Mouse (Mus musculus): Measurements from ENCODE around the gene Capn3.

The Capn3 gene

GRCm38 (mm10) chr2:120482506-120483389 is 26.9 kb downstream of the Capn3 start:
- no peak for DNase-seq

DNA sequence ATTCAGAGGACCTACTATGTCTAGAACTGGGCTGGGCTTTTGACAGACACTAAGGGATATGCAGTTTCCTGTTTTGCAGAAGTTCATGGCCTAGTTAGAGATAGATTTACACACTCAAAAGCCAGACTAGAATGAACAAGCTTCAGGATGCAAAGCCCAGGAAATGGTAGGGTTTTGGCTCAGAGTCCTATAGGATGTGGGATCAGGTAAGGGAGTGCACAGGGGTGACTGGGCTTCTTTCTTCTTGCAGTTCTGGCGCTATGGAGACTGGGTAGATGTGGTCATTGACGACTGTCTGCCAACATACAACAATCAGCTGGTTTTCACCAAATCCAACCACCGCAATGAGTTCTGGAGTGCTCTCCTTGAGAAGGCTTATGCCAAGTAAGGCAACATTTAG is 28.4 kb downstream of the Capn3 start:
- DNase-seq: no peak

- DNase-seq: no peak
Observed at GRCm38 (mm10) chr2:120493254-120493653, 37.4 kb downstream of the Capn3 start.

DNA sequence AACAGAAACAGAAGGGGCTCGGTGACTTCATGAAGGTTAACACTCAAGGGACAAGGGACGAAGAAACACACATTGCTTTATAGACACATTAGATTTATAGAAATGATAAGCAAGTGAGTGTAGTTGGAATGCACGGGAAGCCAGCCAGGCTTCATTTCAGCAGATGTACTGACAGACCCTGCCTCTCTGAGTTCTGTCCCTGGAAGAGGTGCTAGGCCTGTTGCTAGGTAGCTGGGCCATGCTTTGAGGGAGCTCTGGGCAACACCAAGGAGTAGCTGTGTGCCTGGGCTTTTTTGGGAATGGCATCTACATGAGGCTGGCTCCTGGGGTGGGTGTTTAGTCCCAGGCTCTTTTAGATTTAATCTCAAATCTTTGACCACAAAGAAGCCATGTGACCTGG is 40.7 kb downstream of the Capn3 start:
- peak; percentile 20 for DNase-seq

DNA sequence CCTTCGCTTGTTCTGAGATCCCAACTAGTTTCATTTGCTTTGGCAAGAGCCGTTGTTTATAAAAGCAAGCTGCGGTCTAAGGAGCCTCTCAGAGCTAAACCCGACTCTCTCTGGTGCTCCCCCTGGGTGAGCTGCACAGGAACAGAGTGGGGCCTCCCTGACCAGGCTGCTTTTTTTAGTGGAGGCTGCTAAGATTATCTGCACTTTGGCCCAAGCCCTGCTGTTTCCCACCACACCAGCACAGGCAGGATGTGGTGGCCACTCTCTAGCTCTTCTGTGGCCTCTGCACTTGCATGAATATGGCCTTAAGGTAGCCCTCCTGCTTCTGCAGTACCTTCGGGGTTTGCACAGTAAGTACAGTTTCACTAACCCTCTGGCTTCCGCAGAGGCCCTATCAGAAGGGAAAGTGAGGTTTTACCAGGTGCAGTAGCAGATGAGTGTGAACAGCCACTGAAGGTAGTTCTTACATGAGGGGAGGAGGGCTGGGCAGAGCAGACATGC is 44.2 kb downstream of the Capn3 start:
- DNase-seq: no peak

- DNase-seq: no peak
Observed at GRCm38 (mm10) chr2:120501136-120501918, 45.5 kb downstream of the Capn3 start.

DNA sequence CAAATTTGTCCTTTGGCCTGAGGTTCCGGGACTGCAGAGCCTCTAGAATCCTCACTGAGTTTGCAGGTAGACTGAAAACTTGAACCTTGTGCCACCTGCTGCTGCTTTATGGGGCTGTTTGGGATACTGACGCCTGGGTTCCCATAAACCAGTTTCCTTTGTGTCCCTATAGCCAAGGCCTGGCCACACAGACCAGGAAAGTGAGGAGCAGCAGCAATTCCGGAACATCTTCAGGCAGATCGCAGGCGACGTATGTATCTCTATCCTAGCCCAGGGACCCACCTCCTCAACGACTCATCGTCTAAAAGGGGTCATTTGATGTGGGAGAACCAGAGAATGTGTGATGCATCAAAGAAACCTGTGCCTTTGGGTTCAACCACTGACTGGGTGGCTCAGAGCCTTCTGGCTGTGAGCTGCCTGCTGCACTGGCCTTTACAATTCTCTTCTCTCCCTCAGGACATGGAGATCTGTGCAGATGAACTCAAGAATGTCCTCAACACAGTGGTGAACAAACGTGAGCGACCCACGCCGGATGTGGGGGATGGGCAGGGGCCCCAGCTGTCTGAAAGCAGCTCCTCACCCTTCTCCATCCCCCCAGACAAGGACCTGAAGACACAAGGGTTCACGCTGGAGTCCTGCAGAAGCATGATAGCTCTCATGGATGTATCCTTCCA is 46.2 kb downstream of the Capn3 start:
- DNase-seq: no peak

DNA sequence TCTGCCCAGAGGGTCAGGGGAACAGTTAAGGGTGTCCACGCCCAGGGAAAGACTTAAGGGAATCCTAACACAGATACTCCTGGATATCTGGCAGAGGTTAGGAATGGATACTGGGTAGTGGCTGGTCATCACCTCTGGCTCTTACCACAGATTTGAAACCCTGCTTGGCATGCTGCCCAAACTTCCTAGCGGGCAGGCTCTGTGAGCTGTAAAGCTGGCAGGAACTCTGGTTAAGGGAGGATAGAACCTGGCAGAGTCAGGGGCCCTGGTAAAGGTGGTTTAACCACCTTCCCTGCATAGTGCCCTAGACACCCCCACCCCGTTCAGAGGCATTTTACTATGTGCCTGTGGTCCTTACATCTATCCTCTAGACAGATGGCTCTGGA is 46.8 kb downstream of the Capn3 start:
- DNase-seq: no peak

DNA sequence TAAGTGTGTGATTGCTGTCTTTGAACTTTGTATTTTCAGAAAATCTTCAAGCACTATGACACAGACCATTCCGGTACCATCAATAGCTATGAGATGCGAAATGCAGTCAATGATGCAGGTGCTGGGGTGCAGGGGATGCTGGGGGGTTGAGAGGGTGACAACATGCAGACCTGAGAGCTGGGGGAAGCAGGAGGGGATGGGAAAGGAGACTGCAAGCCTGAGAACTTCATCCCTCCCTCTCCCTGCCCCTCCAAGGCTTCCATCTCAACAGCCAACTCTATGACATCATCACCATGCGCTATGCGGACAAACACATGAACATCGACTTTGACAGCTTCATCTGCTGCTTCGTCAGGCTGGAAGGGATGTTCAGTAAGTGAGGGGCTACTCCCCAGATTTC is 47.3 kb downstream of the Capn3 start:
- no peak for DNase-seq

DNA sequence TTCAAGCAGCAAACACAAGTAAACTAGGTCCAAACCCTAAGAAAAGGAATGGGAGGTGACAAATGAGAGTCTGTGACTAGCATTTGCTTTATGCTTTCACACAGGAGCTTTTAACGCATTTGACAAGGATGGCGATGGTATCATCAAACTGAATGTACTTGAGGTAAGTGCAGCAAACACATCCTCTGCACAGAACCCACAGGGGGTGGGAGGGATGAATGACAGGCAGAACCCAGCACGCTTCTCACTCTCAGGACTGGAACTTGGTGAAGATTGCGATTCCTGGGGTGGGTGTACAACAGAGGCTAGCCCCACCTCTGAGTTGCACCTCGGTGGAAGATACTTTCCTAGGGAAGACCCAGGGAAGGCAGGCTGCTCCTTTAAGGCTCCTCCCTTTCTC is 48.2 kb downstream of the Capn3 start:
- no peak for DNase-seq

DNA sequence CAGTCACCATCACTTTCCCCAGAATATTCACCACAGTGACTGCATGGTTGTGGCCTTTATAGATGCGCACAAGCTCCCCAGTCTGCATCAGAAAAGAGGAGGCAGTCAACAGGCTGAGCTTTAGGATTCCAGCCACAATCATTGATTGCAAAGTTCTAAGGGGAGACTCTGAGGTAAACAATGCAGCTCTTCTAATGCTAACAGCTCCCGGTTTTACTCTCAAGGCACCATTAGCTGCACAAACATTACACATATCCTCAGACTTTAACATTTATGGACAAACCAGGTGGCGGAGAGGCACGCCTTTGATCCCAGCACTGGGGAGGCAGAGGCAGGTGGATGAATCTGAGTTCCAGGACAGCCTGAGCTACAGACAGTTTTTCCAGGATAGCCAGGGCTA is 58.4 kb downstream of the Capn3 start:
- DNase-seq: no peak

- no peak for DNase-seq
Observed at GRCm38 (mm10) chr2:120518547-120519210, 62.9 kb downstream of the Capn3 start.

GRCm38 (mm10) chr2:120526771-120527170 is 71.0 kb downstream of the Capn3 start:
- DNase-seq: no peak

- DNase-seq: no peak
Observed at GRCm38 (mm10) chr2:120529531-120529930, 73.7 kb downstream of the Capn3 start.

- DNase-seq: no peak
Observed at GRCm38 (mm10) chr2:120531223-120531622, 75.4 kb downstream of the Capn3 start.

DNA sequence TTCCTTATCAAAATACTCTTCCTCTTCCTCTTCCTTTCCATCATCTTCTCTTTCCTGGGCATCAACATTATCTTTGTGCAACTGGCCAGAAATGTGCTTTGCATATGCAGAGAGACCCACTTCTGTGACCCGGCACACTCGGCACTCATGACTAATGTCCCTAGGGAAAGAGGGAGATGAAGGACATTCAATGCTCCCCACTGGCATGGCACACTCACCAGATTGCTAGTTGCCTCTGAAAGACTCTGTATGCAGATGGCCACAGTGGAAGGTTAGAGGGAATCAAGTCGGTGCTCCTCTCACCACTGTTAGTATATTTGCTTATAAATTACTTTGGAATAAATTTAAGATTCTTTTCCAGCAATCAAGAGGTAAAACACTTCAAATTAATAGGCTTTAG is 83.5 kb downstream of the Capn3 start:
- DNase-seq: no peak

GRCm38 (mm10) chr2:120539778-120540208 is 84.0 kb downstream of the Capn3 start:
- DNase-seq: peak; percentile 84

DNA sequence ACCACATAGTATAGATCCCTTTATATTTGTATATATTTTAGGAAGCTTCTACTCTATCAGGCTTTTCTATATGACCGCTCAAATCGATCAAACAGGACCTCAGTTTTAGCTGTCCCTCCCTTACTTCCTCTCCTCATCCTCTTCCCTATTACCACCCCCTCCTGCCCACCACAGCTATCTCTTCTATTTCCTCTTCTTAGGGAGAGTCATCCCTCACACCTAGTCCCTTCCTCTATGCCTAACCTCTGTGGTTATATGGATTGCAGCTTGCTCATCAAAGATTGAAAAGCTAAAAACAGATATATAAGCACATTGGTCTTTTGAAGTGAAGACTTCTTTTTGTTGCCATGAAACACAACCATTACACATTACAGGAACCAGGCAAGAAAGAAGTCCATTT is 88.9 kb downstream of the Capn3 start:
- DNase-seq: no peak

All from right cerebral cortex, adult 18-20 months (tissue).